Mouse (Mus musculus) NIH3T3 (cell line): ENCODE results near the gene Il2ra.

ENCODE experiments used
- DNase-seq: peaks from one replicate; pipeline ENCODE4 v3.0.0-alpha.2; 2012; ENCODE audit warnings: low read depth

Gene Il2ra

GRCm38 (mm10) chr2:11705201-11706025, 62.8 kb downstream of the Il2ra start, which contains the start of gene Il15ra:
Gene Il15ra (plus strand): TSS chr2:11705290.
- DNase-seq = peak; percentile 47

- no peak for DNase-seq
Observed at GRCm38 (mm10) chr2:11706030-11706745, 63.6 kb downstream of the Il2ra start.

- peak; percentile 41 for DNase-seq
Observed at GRCm38 (mm10) chr2:11706746-11707065, 64.1 kb downstream of the Il2ra start.

GRCm38 (mm10) chr2:11708538-11708937, 65.9 kb downstream of the Il2ra start:
- DNase-seq = no peak

GRCm38 (mm10) chr2:11710101-11710500, 67.5 kb downstream of the Il2ra start:
- peak; percentile 67 for DNase-seq

GRCm38 (mm10) chr2:11712483-11712990, 69.9 kb downstream of the Il2ra start:
- DNase-seq = no peak

GRCm38 (mm10) chr2:11713021-11713420, 70.4 kb downstream of the Il2ra start:
- no peak for DNase-seq

GRCm38 (mm10) chr2:11714535-11714934, 71.9 kb downstream of the Il2ra start:
- DNase-seq = no peak

- no peak for DNase-seq
Observed at GRCm38 (mm10) chr2:11718573-11718972, 76.0 kb downstream of the Il2ra start.

- no peak for DNase-seq
Observed at GRCm38 (mm10) chr2:11722564-11722963, 80.0 kb downstream of the Il2ra start.

GRCm38 (mm10) chr2:11727574-11727973, 85.0 kb downstream of the Il2ra start:
- no peak for DNase-seq

- DNase-seq = peak; percentile 75
Observed at GRCm38 (mm10) chr2:11729091-11729490, 86.5 kb downstream of the Il2ra start.

GRCm38 (mm10) chr2:11732978-11733377, 90.4 kb downstream of the Il2ra start:
- no peak for DNase-seq

- DNase-seq = no peak
Observed at GRCm38 (mm10) chr2:11735853-11736252, 93.2 kb downstream of the Il2ra start.

GRCm38 (mm10) chr2:11738794-11739193, 96.2 kb downstream of the Il2ra start:
- DNase-seq = no peak

GRCm38 (mm10) chr2:11739516-11740051, 97.0 kb downstream of the Il2ra start:
- no peak for DNase-seq
